Mouse (Mus musculus) erythroblast, embryonic 14.5 days (primary cell): Measurements from ENCODE around the gene Rnf144a.

Experiments used
- GATA1 ChIP-seq: IDR thresholded peaks from 2 replicates; pipeline ENCODE4 v1.6.1; 2012; ENCODE audit warnings: low read length, inconsistent platforms, mixed read lengths
- TAL1 ChIP-seq: IDR thresholded peaks from 3 replicates; pipeline ENCODE4 v1.6.1; 2012; ENCODE audit warnings: low read length, inconsistent platforms, mixed read lengths

DNA sequence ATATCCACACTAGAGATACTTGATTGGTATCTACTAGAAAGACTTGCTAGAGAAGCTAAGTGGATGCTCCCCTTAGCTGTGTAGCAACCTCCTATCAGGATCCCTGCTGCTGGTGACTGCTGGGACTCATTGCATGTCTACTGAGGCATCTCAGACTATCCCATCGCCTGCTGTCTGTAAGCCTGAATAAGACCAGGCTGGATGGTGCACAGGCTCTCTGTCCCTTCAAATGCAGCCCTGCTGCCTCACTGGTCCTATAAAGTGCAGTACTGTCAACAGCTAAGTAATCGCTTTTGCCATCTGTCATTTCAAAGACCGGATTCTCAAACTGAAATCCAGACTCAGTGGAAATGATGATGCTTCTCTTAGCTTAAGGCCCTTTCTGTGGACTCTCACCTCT, 129.6 kb downstream of the Rnf144a start:
- TF ChIP-seq TAL1 = no peak
- no peak for TF ChIP-seq GATA1
